Comparison of ENCODE assay signal across 9 mouse cellular contexts in genomic region chr14:52314808-52315150, GRCm38 (mm10). TPM values are rescaled to one million over a fixed set of nuclear protein-coding genes. Genes with fewer than 3 reads are reported as not detected.
DNase-seq lines count a peak whose midpoint lies in the region; ATAC-seq and TF ChIP-seq lines count a peak whose summit lies in the region.
"Had no signal": no experiment of that assay in that cellular context is flagged by ENCODE, and none has a peak within 500 bp of the region (broad histone marks: within the 10 kb centered on the region; RNA-seq: fewer than 3 reads in every experiment).

No protein-coding gene starts in this region.

- 45% methylated on average over 8 of the region's 8 CpGs for WGBS in kidney, postnatal 0 days
- WGBS in embryonic facial prominence, embryonic 13.5 days: 45% methylated on average over 8 of the region's 8 CpGs
- 54% methylated on average over 8 of the region's 8 CpGs for WGBS in intestine, embryonic 16.5 days
- WGBS in neural tube, embryonic 12.5 days: 48% methylated on average over 8 of the region's 8 CpGs

- H3K4me1 ChIP-seq in kidney, postnatal 0 days (replicated peaks; ENCODE audit: insufficient read depth, low read length): peaks cover 25% of the 10 kb centered on the region
- H3K4me1 ChIP-seq in embryonic facial prominence, embryonic 13.5 days: peaks cover 41% of the 10 kb centered on the region
- peaks cover 14% of the 10 kb centered on the region for H3K4me1 ChIP-seq in intestine, embryonic 16.5 days (ENCODE audit: control insufficient read depth, insufficient read depth, low read length)
- H3K4me1 ChIP-seq in neural tube, embryonic 12.5 days: peaks cover 50% of the 10 kb centered on the region

- no peaks in the 10 kb centered on the region for H3K9me3 ChIP-seq in kidney, postnatal 0 days (replicated peaks; ENCODE audit: low read length)
- no peaks in the 10 kb centered on the region for H3K9me3 ChIP-seq in embryonic facial prominence, embryonic 13.5 days
- H3K9me3 ChIP-seq in intestine, embryonic 16.5 days (ENCODE audit: control insufficient read depth, low read length): no peaks in the 10 kb centered on the region
- H3K9me3 ChIP-seq in neural tube, embryonic 12.5 days: no peaks in the 10 kb centered on the region

- no peak overlapping the region for H3K27ac ChIP-seq in kidney, postnatal 0 days
- 0 out of 2 replicates have a peak overlapping the region, but pooled peaks have one; percentile 92 for H3K27ac ChIP-seq in embryonic facial prominence, embryonic 13.5 days
- H3K27ac ChIP-seq in intestine, embryonic 16.5 days (ENCODE audit: low read length): no peak overlapping the region
- H3K27ac ChIP-seq in neural tube, embryonic 12.5 days: 0 out of 2 replicates have a peak overlapping the region, but pooled peaks have one; percentile 86
- H3K27ac ChIP-seq: macrophage had no signal

- DNase-seq in kidney, postnatal 0 days (ENCODE audit: low spot score): peak; percentile 15
- no peak for DNase-seq in kidney, adult 8-10 months
- no peak for DNase-seq in right cerebral cortex, postnatal 14 days
- DNase-seq in adrenal gland, postnatal 25 days: no peak

- peak overlapping the region; percentile 90; the same call in 1 of the 2 replicates for H3K9ac ChIP-seq in kidney, postnatal 0 days (ENCODE audit: low read depth, low read length)
- peak overlapping the region; percentile 94 for H3K9ac ChIP-seq in embryonic facial prominence, embryonic 13.5 days
- peak overlapping the region; percentile 90; the same call in 1 of the 2 replicates for H3K9ac ChIP-seq in intestine, embryonic 16.5 days (ENCODE audit: low read depth, low read length)
- peak overlapping the region; percentile 86 for H3K9ac ChIP-seq in neural tube, embryonic 12.5 days

- H3K4me2 ChIP-seq in kidney, postnatal 0 days (ENCODE audit: low read length): peak overlapping the region; percentile 88
- H3K4me2 ChIP-seq in embryonic facial prominence, embryonic 13.5 days: peak overlapping the region; percentile 87
- peak overlapping the region; percentile 84 for H3K4me2 ChIP-seq in intestine, embryonic 16.5 days (ENCODE audit: low read depth, low read length)
- peak overlapping the region; percentile 85 for H3K4me2 ChIP-seq in neural tube, embryonic 12.5 days (replicated peaks)

- no peak for ATAC-seq in kidney, postnatal 0 days (replicated peaks; ENCODE audit: low FRiP score, low read depth)
- no peak for ATAC-seq in embryonic facial prominence, embryonic 13.5 days (ENCODE audit: insufficient number of reproducible peaks, insufficient read depth, low FRiP score, low TSS enrichment, low read depth)
- no peak for ATAC-seq in intestine, embryonic 16.5 days
- ATAC-seq in neural tube, embryonic 12.5 days (ENCODE audit: low FRiP score, low read depth): no peak
- ATAC-seq in inflammation-experienced regulatory T-cells, adult 6 months: no peak

- H3K4me3 ChIP-seq in kidney, postnatal 0 days (replicated peaks; ENCODE audit: low read depth, low read length): peak overlapping the region; percentile 73
- H3K4me3 ChIP-seq in embryonic facial prominence, embryonic 13.5 days: peak overlapping the region; percentile 82
- peak overlapping the region; percentile 89 for H3K4me3 ChIP-seq in intestine, embryonic 16.5 days (ENCODE audit: low read length)
- H3K4me3 ChIP-seq in neural tube, embryonic 12.5 days: peak overlapping the region; percentile 68

- H3K27me3 ChIP-seq in kidney, postnatal 0 days (ENCODE audit: insufficient read depth, low read length): no peaks in the 10 kb centered on the region
- H3K27me3 ChIP-seq in embryonic facial prominence, embryonic 13.5 days: no peaks in the 10 kb centered on the region
- no peaks in the 10 kb centered on the region for H3K27me3 ChIP-seq in intestine, embryonic 16.5 days (replicated peaks; ENCODE audit: control insufficient read depth, insufficient read depth, low read length)
- no peaks in the 10 kb centered on the region for H3K27me3 ChIP-seq in neural tube, embryonic 12.5 days (replicated peaks)

- peaks cover 11% of the 10 kb centered on the region; the same call in 1 of the 2 replicates for H3K36me3 ChIP-seq in kidney, postnatal 0 days (ENCODE audit: insufficient read depth, low read length)
- peaks cover 50% of the 10 kb centered on the region for H3K36me3 ChIP-seq in embryonic facial prominence, embryonic 13.5 days
- peaks cover 23% of the 10 kb centered on the region for H3K36me3 ChIP-seq in intestine, embryonic 16.5 days (ENCODE audit: control insufficient read depth, insufficient read depth, low read length)
- H3K36me3 ChIP-seq in neural tube, embryonic 12.5 days: peaks cover 51% of the 10 kb centered on the region

- TF ChIP-seq CTCF in kidney, postnatal 0 days (IDR thresholded peaks at IDR 0.05; ENCODE audit: low read depth): no peak

RNA-seq across cellular contexts. Expression of gene Mettl3, which starts 9.9 kb away (rescaled TPM):
- 24.7 and 27.3 TPM in 2 replicates for polyA plus RNA-seq in kidney, postnatal 0 days (2015; fragmentation: Nextera tagmentation; extraction: Ambion mirVana)
- 51.4 and 52.9 TPM in 2 replicates for polyA plus RNA-seq in embryonic facial prominence, embryonic 13.5 days (2015; fragmentation: Nextera tagmentation; extraction: Ambion mirVana)
- polyA plus RNA-seq in intestine, embryonic 16.5 days (2015; fragmentation: Nextera tagmentation; extraction: Ambion mirVana): 37.5 and 38.7 TPM in 2 replicates
- polyA plus RNA-seq in neural tube, embryonic 12.5 days (2016; fragmentation: Nextera tagmentation; extraction: Ambion mirVana): 58.7 and 58.8 TPM in 2 replicates
- total RNA-seq in adrenal gland, postnatal 25 days (2021): 54.4 and 64.8 TPM in 2 replicates
- 10 to 100 TPM; 37.5 to 63.7 (median 40.4) TPM for polyA plus RNA-seq in inflammation-experienced regulatory T-cells, adult 6 months (2017; shearing (Covaris generic))

RNA-seq across cellular contexts. Expression of gene Sall2, which starts 13.8 kb away (rescaled TPM):
- polyA plus RNA-seq in kidney, postnatal 0 days (2015; fragmentation: Nextera tagmentation; extraction: Ambion mirVana): 20.9 and 23.4 TPM in 2 replicates
- polyA plus RNA-seq in embryonic facial prominence, embryonic 13.5 days (2015; fragmentation: Nextera tagmentation; extraction: Ambion mirVana): 26.2 and 27.7 TPM in 2 replicates
- 7.3 and 7.6 TPM in 2 replicates for polyA plus RNA-seq in intestine, embryonic 16.5 days (2015; fragmentation: Nextera tagmentation; extraction: Ambion mirVana)
- 55.8 and 57.3 TPM in 2 replicates for polyA plus RNA-seq in neural tube, embryonic 12.5 days (2016; fragmentation: Nextera tagmentation; extraction: Ambion mirVana)
- total RNA-seq in adrenal gland, postnatal 25 days (2021): 8.7 and 9.5 TPM in 2 replicates
- 1 to 10 TPM; 1.5 to 4.4 (median 3.9) TPM for polyA plus RNA-seq in inflammation-experienced regulatory T-cells, adult 6 months (2017; shearing (Covaris generic))

RNA-seq across cellular contexts. Expression of gene Rab2b, which starts 35.4 kb away (rescaled TPM):
- polyA plus RNA-seq in kidney, postnatal 0 days (2015; fragmentation: Nextera tagmentation; extraction: Ambion mirVana): 12.6 and 14.3 TPM in 2 replicates
- 24.0 and 27.9 TPM in 2 replicates for polyA plus RNA-seq in embryonic facial prominence, embryonic 13.5 days (2015; fragmentation: Nextera tagmentation; extraction: Ambion mirVana)
- polyA plus RNA-seq in intestine, embryonic 16.5 days (2015; fragmentation: Nextera tagmentation; extraction: Ambion mirVana): 13.2 and 13.8 TPM in 2 replicates
- 43.7 and 52.9 TPM in 2 replicates for polyA plus RNA-seq in neural tube, embryonic 12.5 days (2016; fragmentation: Nextera tagmentation; extraction: Ambion mirVana)
- total RNA-seq in adrenal gland, postnatal 25 days (2021): 35.7 and 37.8 TPM in 2 replicates
- 10 to 100 TPM; 17.2 to 25.9 (median 23.6) TPM for polyA plus RNA-seq in inflammation-experienced regulatory T-cells, adult 6 months (2017; shearing (Covaris generic))

RNA-seq across cellular contexts. Expression of gene Tox4, which starts 35.8 kb away (rescaled TPM):
- polyA plus RNA-seq in kidney, postnatal 0 days (2015; fragmentation: Nextera tagmentation; extraction: Ambion mirVana): 30.8 and 34.4 TPM in 2 replicates
- polyA plus RNA-seq in embryonic facial prominence, embryonic 13.5 days (2015; fragmentation: Nextera tagmentation; extraction: Ambion mirVana): 41.9 TPM in 2 replicates
- polyA plus RNA-seq in intestine, embryonic 16.5 days (2015; fragmentation: Nextera tagmentation; extraction: Ambion mirVana): 36.8 TPM in 2 replicates
- polyA plus RNA-seq in neural tube, embryonic 12.5 days (2016; fragmentation: Nextera tagmentation; extraction: Ambion mirVana): 51.8 and 56.6 TPM in 2 replicates
- total RNA-seq in adrenal gland, postnatal 25 days (2021): 39.7 and 51.3 TPM in 2 replicates
- polyA plus RNA-seq in inflammation-experienced regulatory T-cells, adult 6 months (2017; shearing (Covaris generic)): 10 to 100 TPM; 72.4 to 95.3 (median 75.9) TPM

RNA-seq across cellular contexts. Expression of gene Olfr1513, which starts 41.4 kb away (rescaled TPM):
- not detected in 2 replicates for polyA plus RNA-seq in kidney, postnatal 0 days (2015; fragmentation: Nextera tagmentation; extraction: Ambion mirVana)
- 0.19 TPM in 1 of 2 replicates, not detected in the other for polyA plus RNA-seq in embryonic facial prominence, embryonic 13.5 days (2015; fragmentation: Nextera tagmentation; extraction: Ambion mirVana)
- not detected in 2 replicates for polyA plus RNA-seq in intestine, embryonic 16.5 days (2015; fragmentation: Nextera tagmentation; extraction: Ambion mirVana)
- polyA plus RNA-seq in neural tube, embryonic 12.5 days (2016; fragmentation: Nextera tagmentation; extraction: Ambion mirVana): 0.09 TPM in 1 of 2 replicates, not detected in the other
- not detected in 2 replicates for total RNA-seq in adrenal gland, postnatal 25 days (2021)
- polyA plus RNA-seq in inflammation-experienced regulatory T-cells, adult 6 months (2017; shearing (Covaris generic)): not detected
- polyA plus RNA-seq: macrophage had no signal

Comparison
In these comparisons a context has a peak if more than half of its experiments do, and no peak if none do; other contexts are left out.
1. H3K27ac ChIP-seq: peak in embryonic facial prominence, embryonic 13.5 days (single experiment) and neural tube, embryonic 12.5 days (single experiment); none in kidney, postnatal 0 days (single experiment) and intestine, embryonic 16.5 days (single experiment).
2. Peak in every context shown above with its lines, with median percentiles within 50 percentile points of each other: H3K4me2 ChIP-seq, H3K4me3 ChIP-seq and H3K9ac ChIP-seq.